In genomic region chr2:152487024-152487423, GRCm38 (mm10) we compare ENCODE assay signal across 16 mouse cellular contexts. TPM values are rescaled to one million over a fixed set of nuclear protein-coding genes. Genes with fewer than 3 reads are reported as not detected.
A peak's percentile ranks its signal among the peaks of the same experiment; 100 is the strongest.
DNase-seq lines count a peak whose midpoint lies in the region; ATAC-seq and TF ChIP-seq lines count a peak whose summit lies in the region.
"Had no signal": no experiment of that assay in that cellular context is flagged by ENCODE, and none has a peak within 500 bp of the region (broad histone marks: within the 10 kb centered on the region; RNA-seq: fewer than 3 reads in every experiment).

No protein-coding gene starts in this region.

- H3K79me2 ChIP-seq in liver, adult 2 months (ENCODE audit: control insufficient read depth, insufficient read depth, low read length), result no peaks in the 10 kb centered on the region

- H3K4me2 ChIP-seq in forebrain, embryonic 11.5 days (ENCODE audit: low read depth, low read length, severe bottlenecking), result no peak overlapping the region
- no peak overlapping the region for H3K4me2 ChIP-seq in forebrain, embryonic 14.5 days (ENCODE audit: low read length)
- H3K4me2 ChIP-seq in liver, embryonic 11.5 days, result no peak overlapping the region
- no peak overlapping the region for H3K4me2 ChIP-seq in liver, embryonic 14.5 days (ENCODE audit: low read depth)
- H3K4me2 ChIP-seq: forebrain, embryonic 12.5 days; heart, embryonic 11.5 days; intestine, embryonic 15.5 days had no signal

- 71% methylated on average over 2 of the region's 2 CpGs for WGBS in forebrain, embryonic 11.5 days
- WGBS in forebrain, embryonic 14.5 days, result 71% methylated on average over 2 of the region's 2 CpGs
- 72% methylated on average over 2 of the region's 2 CpGs for WGBS in liver, adult 2 months
- WGBS in liver, embryonic 11.5 days, result 77% methylated on average over 2 of the region's 2 CpGs
- 59% methylated on average over 2 of the region's 2 CpGs for WGBS in liver, embryonic 14.5 days (ENCODE audit: insufficient replicate concordance)

- H3K9ac ChIP-seq in forebrain, embryonic 11.5 days (ENCODE audit: low read length), result no peak overlapping the region
- no peak overlapping the region for H3K9ac ChIP-seq in forebrain, embryonic 14.5 days (ENCODE audit: low read length)
- no peak overlapping the region for H3K9ac ChIP-seq in liver, adult 2 months (ENCODE audit: low read depth, low read length)
- no peak overlapping the region for H3K9ac ChIP-seq in liver, embryonic 11.5 days (ENCODE audit: low read depth, low read length)
- no peak overlapping the region for H3K9ac ChIP-seq in liver, embryonic 14.5 days (replicated peaks)
- H3K9ac ChIP-seq: forebrain, embryonic 12.5 days; intestine, embryonic 15.5 days had no signal

- TF ChIP-seq EP300 in liver, embryonic 14.5 days (IDR thresholded peaks at IDR 0.05; ENCODE audit: low read depth), result no peak

- peak; percentile 13; the same call in 1 of the 2 replicates for TF ChIP-seq CTCF in liver, adult 2 months (IDR thresholded peaks at IDR 0.05; ENCODE audit: low read depth, low read length)
- TF ChIP-seq CTCF in Patski (IDR thresholded peaks at IDR 0.05), result peak; percentile 67
- peak; percentile 69 for TF ChIP-seq CTCF in liver, embryonic 14.5 days (IDR thresholded peaks at IDR 0.05; ENCODE audit: low read depth)

- no peak for ATAC-seq in forebrain, embryonic 11.5 days (replicated peaks; ENCODE audit: low FRiP score)
- no peak for ATAC-seq in forebrain, embryonic 14.5 days
- ATAC-seq in liver, embryonic 11.5 days (replicated peaks; ENCODE audit: low FRiP score), result no peak
- no peak for ATAC-seq in Patski
- ATAC-seq in liver, embryonic 14.5 days (ENCODE audit: insufficient read depth), result no peak
- ATAC-seq: intestine, embryonic 15.5 days had no signal

- H3K9me3 ChIP-seq in forebrain, embryonic 11.5 days (ENCODE audit: control insufficient read depth, low read length), result no peaks in the 10 kb centered on the region
- no peaks in the 10 kb centered on the region for H3K9me3 ChIP-seq in forebrain, embryonic 14.5 days (replicated peaks; ENCODE audit: control insufficient read depth, low read length)
- H3K9me3 ChIP-seq in liver, embryonic 11.5 days (ENCODE audit: control insufficient read depth, low read length), result no peaks in the 10 kb centered on the region
- no peaks in the 10 kb centered on the region for H3K9me3 ChIP-seq in liver, embryonic 14.5 days (ENCODE audit: control insufficient read depth, low read length)
- H3K9me3 ChIP-seq: forebrain, embryonic 12.5 days; intestine, embryonic 15.5 days had no signal

- no peak overlapping the region for H3K27ac ChIP-seq in forebrain, embryonic 11.5 days (ENCODE audit: low read depth, low read length)
- no peak overlapping the region for H3K27ac ChIP-seq in forebrain, embryonic 14.5 days (ENCODE audit: low read depth, low read length)
- no peak overlapping the region for H3K27ac ChIP-seq in liver, adult 2 months (replicated peaks; ENCODE audit: insufficient read depth, low read depth, low read length)
- H3K27ac ChIP-seq in liver, embryonic 11.5 days (ENCODE audit: low read depth, low read length), result no peak overlapping the region
- H3K27ac ChIP-seq in liver, embryonic 14.5 days, result no peak overlapping the region
- H3K27ac ChIP-seq: forebrain, embryonic 12.5 days; intestine, embryonic 15.5 days had no signal

- H3K4me3 ChIP-seq in forebrain, embryonic 11.5 days (ENCODE audit: low read depth, low read length), result no peak overlapping the region
- H3K4me3 ChIP-seq in forebrain, embryonic 14.5 days (ENCODE audit: low read depth, low read length), result no peak overlapping the region
- H3K4me3 ChIP-seq in liver, adult 2 months (ENCODE audit: insufficient read depth, low read depth, low read length), result no peak overlapping the region
- H3K4me3 ChIP-seq in liver, embryonic 11.5 days (ENCODE audit: low read depth, low read length), result no peak overlapping the region
- no peak overlapping the region for H3K4me3 ChIP-seq in liver, embryonic 14.5 days (ENCODE audit: insufficient read depth in 1 of 2, low read depth in 2 of 2, low read length in 2 of 2)
- H3K4me3 ChIP-seq: forebrain, embryonic 12.5 days; intestine, embryonic 15.5 days; myocyte had no signal

- no peak for TF ChIP-seq POLR2A in liver, adult 2 months (IDR thresholded peaks at IDR 0.05; ENCODE audit: extremely low read depth, insufficient read depth, low read length)

- CTCF ChIA-PET in Patski (lab: Charles Lee), result interaction anchor here (1.3 kb wide), 1 partner anchor 56 kb away, joined by 3 read pairs; no protein-coding TSS in a partner anchor

- no peaks in the 10 kb centered on the region for H3K27me3 ChIP-seq in forebrain, embryonic 11.5 days (ENCODE audit: control insufficient read depth, insufficient read depth, low read length)
- no peaks in the 10 kb centered on the region for H3K27me3 ChIP-seq in forebrain, embryonic 14.5 days (replicated peaks; ENCODE audit: control insufficient read depth, insufficient read depth, low read length)
- H3K27me3 ChIP-seq in liver, adult 2 months (ENCODE audit: control insufficient read depth, insufficient read depth, low read length), result no peaks in the 10 kb centered on the region
- no peaks in the 10 kb centered on the region for H3K27me3 ChIP-seq in liver, embryonic 11.5 days (replicated peaks; ENCODE audit: control insufficient read depth, insufficient read depth, low read length)
- no peaks in the 10 kb centered on the region for H3K27me3 ChIP-seq in Patski
- H3K27me3 ChIP-seq in liver, embryonic 14.5 days (ENCODE audit: control insufficient read depth, insufficient read depth, low read length), result no peaks in the 10 kb centered on the region
- H3K27me3 ChIP-seq: forebrain, embryonic 12.5 days; intestine, embryonic 15.5 days had no signal

- in situ Hi-C loops in Patski (cut with MboI; ENCODE audit: low pct_unique_long_range_greater_than_20kb), result no loop called here

- H3K4me1 ChIP-seq in forebrain, embryonic 11.5 days (replicated peaks; ENCODE audit: control insufficient read depth, insufficient read depth, low read length), result no peaks in the 10 kb centered on the region
- H3K4me1 ChIP-seq in forebrain, embryonic 14.5 days (ENCODE audit: control insufficient read depth, insufficient read depth, low read length), result no peaks in the 10 kb centered on the region
- H3K4me1 ChIP-seq in liver, adult 2 months (ENCODE audit: control insufficient read depth, insufficient read depth, low read length), result no peaks in the 10 kb centered on the region
- H3K4me1 ChIP-seq in liver, embryonic 11.5 days (replicated peaks; ENCODE audit: control insufficient read depth, insufficient read depth, low read length), result no peaks in the 10 kb centered on the region
- no peaks in the 10 kb centered on the region for H3K4me1 ChIP-seq in liver, embryonic 14.5 days (replicated peaks; ENCODE audit: control insufficient read depth in 2 of 2, insufficient read depth in 2 of 2, low read length in 1 of 2)
- H3K4me1 ChIP-seq: forebrain, embryonic 12.5 days; intestine, embryonic 15.5 days had no signal

- H3K36me3 ChIP-seq in forebrain, embryonic 11.5 days (ENCODE audit: control insufficient read depth, insufficient read depth, low read length), result no peaks in the 10 kb centered on the region
- no peaks in the 10 kb centered on the region for H3K36me3 ChIP-seq in forebrain, embryonic 14.5 days (ENCODE audit: control insufficient read depth, insufficient read depth, low read length)
- H3K36me3 ChIP-seq in liver, adult 2 months (ENCODE audit: control insufficient read depth, insufficient read depth, low read length), result no peaks in the 10 kb centered on the region
- H3K36me3 ChIP-seq in liver, embryonic 11.5 days (ENCODE audit: control insufficient read depth, insufficient read depth, low read length), result no peaks in the 10 kb centered on the region
- H3K36me3 ChIP-seq in liver, embryonic 14.5 days (replicated peaks; ENCODE audit: control insufficient read depth, insufficient read depth, low read depth), result no peaks in the 10 kb centered on the region
- H3K36me3 ChIP-seq: forebrain, embryonic 12.5 days; intestine, embryonic 15.5 days had no signal

- POLR2A ChIA-PET in Patski (lab: Charles Lee), result no interaction called here

- peak; percentile 55 for DNase-seq in forebrain, embryonic 11.5 days (ENCODE audit: low spot score)
- DNase-seq in forebrain, embryonic 14.5 days (ENCODE audit: low spot score), result no peak
- no peak for DNase-seq in liver, adult 2 months (ENCODE audit: extremely low read depth, low read depth, low spot score)
- no peak for DNase-seq in liver, embryonic 11.5 days (ENCODE audit: low spot score)
- no peak for DNase-seq in Patski (ENCODE audit: low read depth, low spot score)
- no peak for DNase-seq in liver, embryonic 14.5 days (ENCODE audit: low read depth in 3 of 3, low spot score in 3 of 3)
- no peak for DNase-seq in adipocyte (ENCODE audit: low spot score)
- no peak for DNase-seq in kidney, postnatal 25 days
- DNase-seq: adrenal gland, adult 2 months; cerebellum, postnatal 36 days; lung, postnatal 14 days had no signal

RNA-seq across cellular contexts. Expression of gene Defb22, which starts 2.9 kb away (rescaled TPM):
- polyA plus RNA-seq in forebrain, embryonic 11.5 days (2014; fragmentation: Nextera tagmentation; extraction: Ambion mirVana), result not detected in 2 replicates
- polyA plus RNA-seq in forebrain, embryonic 14.5 days (2014; fragmentation: Nextera tagmentation; extraction: Ambion mirVana), result not detected in 2 replicates
- total RNA-seq in liver, adult 2 months (2014; rRNA removed), result not detected in 2 replicates
- polyA plus RNA-seq in liver, adult 2 months (2012; rRNA removed), result not detected in 2 replicates
- not detected in 2 replicates for polyA plus RNA-seq in liver, embryonic 11.5 days (2014; fragmentation: Nextera tagmentation; extraction: Ambion mirVana)
- not detected for polyA plus RNA-seq in Patski (2021)
- not detected in 2 replicates for polyA plus RNA-seq in liver, embryonic 14.5 days (2012; rRNA removed)
- polyA plus RNA-seq in liver, embryonic 14.5 days (2014; fragmentation: Nextera tagmentation; extraction: Ambion mirVana), result not detected in 2 replicates
- total RNA-seq: adrenal gland, adult 2 months; layer of hippocampus, postnatal 25 days had no signal
- polyA plus RNA-seq: adrenal gland, adult 2 months; forebrain, embryonic 12.5 days; heart, embryonic 11.5 days; intestine, embryonic 15.5 days; myocyte had no signal

RNA-seq across cellular contexts. Expression of gene Defb20, which starts 10.2 kb away (rescaled TPM):
- polyA plus RNA-seq in forebrain, embryonic 11.5 days (2014; fragmentation: Nextera tagmentation; extraction: Ambion mirVana), result not detected in 2 replicates
- polyA plus RNA-seq in forebrain, embryonic 14.5 days (2014; fragmentation: Nextera tagmentation; extraction: Ambion mirVana), result not detected in 2 replicates
- not detected in 2 replicates for total RNA-seq in liver, adult 2 months (2014; rRNA removed)
- not detected in 2 replicates for polyA plus RNA-seq in liver, adult 2 months (2012; rRNA removed)
- polyA plus RNA-seq in liver, embryonic 11.5 days (2014; fragmentation: Nextera tagmentation; extraction: Ambion mirVana), result not detected in 2 replicates
- polyA plus RNA-seq in Patski (2021), result not detected
- polyA plus RNA-seq in liver, embryonic 14.5 days (2012; rRNA removed), result not detected in 2 replicates
- polyA plus RNA-seq in liver, embryonic 14.5 days (2014; fragmentation: Nextera tagmentation; extraction: Ambion mirVana), result not detected in 2 replicates
- total RNA-seq: adrenal gland, adult 2 months; layer of hippocampus, postnatal 25 days had no signal
- polyA plus RNA-seq: adrenal gland, adult 2 months; forebrain, embryonic 12.5 days; heart, embryonic 11.5 days; intestine, embryonic 15.5 days; myocyte had no signal

RNA-seq across cellular contexts. Expression of gene Defb23, which starts 22.6 kb away (rescaled TPM):
- polyA plus RNA-seq in forebrain, embryonic 11.5 days (2014; fragmentation: Nextera tagmentation; extraction: Ambion mirVana), result not detected in 2 replicates
- not detected in 2 replicates for polyA plus RNA-seq in forebrain, embryonic 14.5 days (2014; fragmentation: Nextera tagmentation; extraction: Ambion mirVana)
- total RNA-seq in liver, adult 2 months (2014; rRNA removed), result not detected in 2 replicates
- not detected in 2 replicates for polyA plus RNA-seq in liver, adult 2 months (2012; rRNA removed)
- polyA plus RNA-seq in liver, embryonic 11.5 days (2014; fragmentation: Nextera tagmentation; extraction: Ambion mirVana), result not detected in 2 replicates
- polyA plus RNA-seq in Patski (2021), result not detected
- polyA plus RNA-seq in liver, embryonic 14.5 days (2012; rRNA removed), result not detected in 2 replicates
- polyA plus RNA-seq in liver, embryonic 14.5 days (2014; fragmentation: Nextera tagmentation; extraction: Ambion mirVana), result not detected in 2 replicates
- total RNA-seq: adrenal gland, adult 2 months; layer of hippocampus, postnatal 25 days had no signal
- polyA plus RNA-seq: adrenal gland, adult 2 months; forebrain, embryonic 12.5 days; heart, embryonic 11.5 days; intestine, embryonic 15.5 days; myocyte had no signal

RNA-seq across cellular contexts. Expression of gene Defb26, which starts 24.5 kb away (rescaled TPM):
- polyA plus RNA-seq in forebrain, embryonic 11.5 days (2014; fragmentation: Nextera tagmentation; extraction: Ambion mirVana), result not detected in 2 replicates
- polyA plus RNA-seq in forebrain, embryonic 14.5 days (2014; fragmentation: Nextera tagmentation; extraction: Ambion mirVana), result not detected in 2 replicates
- total RNA-seq in liver, adult 2 months (2014; rRNA removed), result not detected in 2 replicates
- not detected in 2 replicates for polyA plus RNA-seq in liver, adult 2 months (2012; rRNA removed)
- polyA plus RNA-seq in liver, embryonic 11.5 days (2014; fragmentation: Nextera tagmentation; extraction: Ambion mirVana), result not detected in 2 replicates
- polyA plus RNA-seq in Patski (2021), result not detected
- not detected in 2 replicates for polyA plus RNA-seq in liver, embryonic 14.5 days (2012; rRNA removed)
- polyA plus RNA-seq in liver, embryonic 14.5 days (2014; fragmentation: Nextera tagmentation; extraction: Ambion mirVana), result not detected in 2 replicates
- total RNA-seq: adrenal gland, adult 2 months; layer of hippocampus, postnatal 25 days had no signal
- polyA plus RNA-seq: adrenal gland, adult 2 months; forebrain, embryonic 12.5 days; heart, embryonic 11.5 days; intestine, embryonic 15.5 days; myocyte had no signal

RNA-seq across cellular contexts. Expression of gene Defb28, which starts 31.0 kb away (rescaled TPM):
- polyA plus RNA-seq in forebrain, embryonic 11.5 days (2014; fragmentation: Nextera tagmentation; extraction: Ambion mirVana), result not detected in 2 replicates
- polyA plus RNA-seq in forebrain, embryonic 14.5 days (2014; fragmentation: Nextera tagmentation; extraction: Ambion mirVana), result not detected in 2 replicates
- not detected in 2 replicates for total RNA-seq in liver, adult 2 months (2014; rRNA removed)
- not detected in 2 replicates for polyA plus RNA-seq in liver, adult 2 months (2012; rRNA removed)
- not detected in 2 replicates for polyA plus RNA-seq in liver, embryonic 11.5 days (2014; fragmentation: Nextera tagmentation; extraction: Ambion mirVana)
- 0.22 TPM for polyA plus RNA-seq in Patski (2021)
- not detected in 2 replicates for polyA plus RNA-seq in liver, embryonic 14.5 days (2012; rRNA removed)
- not detected in 2 replicates for polyA plus RNA-seq in liver, embryonic 14.5 days (2014; fragmentation: Nextera tagmentation; extraction: Ambion mirVana)
- total RNA-seq: adrenal gland, adult 2 months; layer of hippocampus, postnatal 25 days had no signal
- polyA plus RNA-seq: adrenal gland, adult 2 months; forebrain, embryonic 12.5 days; heart, embryonic 11.5 days; intestine, embryonic 15.5 days; myocyte had no signal

Comparison
In these comparisons a context has a peak if more than half of its experiments do, and no peak if none do; other contexts are left out.
1. CTCF ChIP-seq: peak in every context shown above with its lines; median percentile 69 in liver, embryonic 14.5 days; 67 in Patski; 13 in liver, adult 2 months.